Mouse (Mus musculus) embryonic facial prominence, embryonic 11.5 days (tissue): ENCODE data around the gene Camkk1. TPM values are rescaled to one million over a fixed set of nuclear protein-coding genes. Genes with fewer than 3 reads are reported as not detected.

Experiments used
- ATAC-seq: fragments of 200-750 bp; cut with Nextera tagmentation; replicated peaks from 2 replicates; pipeline ENCODE4 v1.8.0; 2017; ENCODE audit warnings: low read depth; ENCODE audit not compliant: insufficient number of reproducible peaks, low FRiP score, low TSS enrichment
- DNase-seq: peaks from one replicate; pipeline ENCODE4 v3.0.0-alpha.2; 2015; ENCODE audit warnings: low spot score
- H3K27ac ChIP-seq: fragments of 300-500 bp; sonication (generic); replicated peaks from 2 replicates; pipeline ENCODE4 v1.5.1; 2014; ENCODE audit warnings: mild to moderate bottlenecking, low read depth, low read length, control low read depth
- H3K27me3 ChIP-seq: fragments of 300-500 bp; sonication (generic); 2 replicates; pipeline ENCODE4 v1.6.1; 2014; ENCODE audit warnings: mild to moderate bottlenecking, low read length, moderate library complexity, mixed read lengths; ENCODE audit not compliant: control insufficient read depth, insufficient read depth
- H3K36me3 ChIP-seq: fragments of 300-500 bp; sonication (generic); replicated peaks from 2 replicates; pipeline ENCODE4 v1.6.1; 2014; ENCODE audit warnings: low read depth, mild to moderate bottlenecking, low read length, moderate library complexity, mixed read lengths; ENCODE audit not compliant: control insufficient read depth, insufficient read depth
- H3K4me1 ChIP-seq: fragments of 300-500 bp; sonication (generic); 2 replicates; pipeline ENCODE4 v1.6.1; 2014; ENCODE audit warnings: low read length, mixed read lengths; ENCODE audit not compliant: control insufficient read depth, insufficient read depth
- H3K4me2 ChIP-seq: fragments of 300-500 bp; sonication (generic); 2 replicates; pipeline ENCODE4 v1.6.1; 2014; ENCODE audit warnings: low read depth, mild to moderate bottlenecking, control low read depth, low read length, moderate library complexity
- H3K4me3 ChIP-seq: fragments of 300-500 bp; sonication (generic); 2 replicates; pipeline ENCODE4 v1.5.1; 2014; ENCODE audit warnings: low read depth, low read length, control low read depth
- H3K9ac ChIP-seq: fragments of 300-500 bp; sonication (generic); replicated peaks from 2 replicates; pipeline ENCODE4 v1.6.1; 2014; ENCODE audit warnings: mild to moderate bottlenecking, control low read depth, low read length
- H3K9me3 ChIP-seq: fragments of 300-500 bp; sonication (generic); replicated peaks from 2 replicates; pipeline ENCODE4 v1.6.1; 2016; ENCODE audit warnings: mild to moderate bottlenecking, low read length, inconsistent platforms, mixed read lengths; ENCODE audit not compliant: control insufficient read depth
- WGBS: fragments of 180-500 bp; shearing (Covaris S2); extraction: QIAGEN DNeasy Blood & Tissue Kit; methylation state at CpG from one replicate; pipeline ENCODE4 v1.1.7; 2014; 5-methylcytosine and 5-hydroxymethylcytosine counted together
- polyA plus RNA-seq: library from polyadenylated mRNA; unstranded; fragments of >200 nt; fragmentation: Nextera tagmentation; extraction: Ambion mirVana; gene quantifications from 2 replicates; pipeline ENCODE4 v1.2.1, GENCODE M21; 2014

The Camkk1 gene
- polyA plus RNA-seq = 3.4 and 4.2 TPM in 2 replicates

DNA sequence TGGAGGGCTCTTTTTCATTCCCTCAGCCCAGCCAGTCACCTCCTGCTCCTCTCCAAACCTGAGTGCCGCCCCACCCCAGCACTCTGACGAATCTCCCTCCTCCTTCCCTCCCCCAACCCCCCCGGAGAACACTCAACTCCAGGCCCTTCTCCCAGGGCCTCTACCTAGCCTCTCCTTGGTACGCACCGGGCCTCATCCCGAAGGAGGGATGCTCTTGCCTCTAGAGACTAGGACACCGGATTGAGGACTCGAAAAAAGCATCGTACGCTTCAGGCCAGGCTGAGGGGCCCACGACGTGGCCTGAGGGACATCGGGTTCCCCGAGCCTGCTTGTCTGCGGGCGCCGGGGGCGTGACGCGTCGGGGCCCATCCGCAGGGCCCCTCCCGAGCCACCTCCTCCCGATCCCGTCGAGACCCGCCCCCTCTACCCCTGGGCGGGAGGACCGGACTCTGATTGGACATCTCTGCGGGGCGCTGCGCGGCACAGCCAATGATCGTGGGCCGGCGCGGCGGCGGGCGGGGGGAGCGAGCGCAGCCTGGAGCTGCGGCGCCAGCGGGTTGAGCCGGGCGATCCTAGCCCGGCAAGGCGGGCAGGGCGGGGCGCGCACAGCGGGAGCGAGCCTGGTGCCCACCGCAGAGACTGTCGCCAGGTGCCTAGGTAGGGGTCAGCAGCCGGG, at the start of gene Camkk1:
Gene Camkk1, plus strand, starts transcription at position 538 of the 676 bp plus-strand sequence.
- H3K9ac ChIP-seq = peak within 1 kb of the TSS; percentile 63
- peak; percentile 94 for DNase-seq
- H3K36me3 ChIP-seq = no peaks in the 10 kb centered on the region
- H3K4me2 ChIP-seq = peak within 1 kb of the TSS; percentile 98
- H3K27ac ChIP-seq = no peak within 1 kb of the TSS
- WGBS = 0% methylated on average over 57 of the region's 57 CpGs
- H3K4me3 ChIP-seq = peak within 1 kb of the TSS; percentile 58
- peak; percentile 94 for ATAC-seq
- no peaks in the 10 kb centered on the region for H3K4me1 ChIP-seq
- H3K9me3 ChIP-seq = no peaks in the 10 kb centered on the region
- H3K27me3 ChIP-seq = peaks cover 14% of the 10 kb centered on the region

- no peak overlapping the region for H3K4me3 ChIP-seq
- ATAC-seq (no peak), DNase-seq (no peak)
- H3K4me2 ChIP-seq = no peak overlapping the region
- no peak overlapping the region for H3K9ac ChIP-seq
- no peaks in the 10 kb centered on the region for H3K4me1 ChIP-seq
- WGBS = 80% methylated on average over 13 of the region's 13 CpGs
- H3K27me3 ChIP-seq = no peaks in the 10 kb centered on the region
- H3K9me3 ChIP-seq = no peaks in the 10 kb centered on the region
- H3K27ac ChIP-seq = no peak overlapping the region
- no peaks in the 10 kb centered on the region for H3K36me3 ChIP-seq
These were observed 43.8 kb upstream of the Camkk1 start for GRCm38 (mm10) chr11:72974995-72975503.

DNA sequence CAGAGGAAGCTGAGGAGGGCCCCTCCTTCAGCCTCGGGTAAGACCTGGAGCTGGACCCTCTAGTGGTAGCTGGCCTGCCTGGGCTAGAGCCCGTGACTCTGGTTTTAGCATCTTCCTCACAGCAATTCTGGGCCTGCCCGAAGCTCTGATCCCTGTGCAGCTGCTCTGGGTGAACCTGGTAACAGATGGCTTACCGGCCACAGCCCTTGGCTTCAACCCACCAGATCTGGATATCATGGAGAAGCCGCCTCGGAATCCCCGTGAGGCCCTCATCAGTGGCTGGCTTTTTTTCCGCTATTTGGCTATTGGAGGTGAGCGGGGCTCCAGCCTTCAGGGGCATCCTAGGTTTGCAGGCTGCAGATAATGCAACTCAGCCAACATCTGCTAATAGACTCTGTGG, 36.3 kb upstream of the Camkk1 start:
- H3K4me3 ChIP-seq = no peak overlapping the region
- H3K27ac ChIP-seq = no peak overlapping the region
- H3K4me1 ChIP-seq = no peaks in the 10 kb centered on the region
- H3K36me3 ChIP-seq = no peaks in the 10 kb centered on the region
- no peak overlapping the region for H3K4me2 ChIP-seq
- no peaks in the 10 kb centered on the region for H3K27me3 ChIP-seq
- 86% methylated on average over 9 of the region's 9 CpGs for WGBS
- DNase-seq (no peak), ATAC-seq (no peak)
- H3K9ac ChIP-seq = no peak overlapping the region
- H3K9me3 ChIP-seq = no peaks in the 10 kb centered on the region

- Histone ChIP-seq H3K9ac (no peak overlapping the region), H3K4me3 (no peak overlapping the region), H3K27me3 (no peaks in the 10 kb centered on the region), H3K27ac (no peak overlapping the region), H3K4me1 (no peaks in the 10 kb centered on the region), H3K4me2 (no peak overlapping the region), H3K36me3 (no peaks in the 10 kb centered on the region), H3K9me3 (no peaks in the 10 kb centered on the region)
- WGBS = 43% methylated on average over 5 of the region's 5 CpGs
- ATAC-seq (no peak), DNase-seq (no peak)
These were observed 35.5 kb upstream of the Camkk1 start for GRCm38 (mm10) chr11:72983283-72983682.

- no peak overlapping the region for H3K9ac ChIP-seq
- H3K36me3 ChIP-seq = no peaks in the 10 kb centered on the region
- no peak overlapping the region for H3K4me3 ChIP-seq
- no peaks in the 10 kb centered on the region for H3K4me1 ChIP-seq
- H3K27ac ChIP-seq = no peak overlapping the region
- ATAC-seq (no peak), DNase-seq (no peak)
- no peak overlapping the region for H3K4me2 ChIP-seq
- H3K27me3 ChIP-seq = no peaks in the 10 kb centered on the region
- H3K9me3 ChIP-seq = no peaks in the 10 kb centered on the region
- 79% methylated on average over 5 of the region's 5 CpGs for WGBS
These were observed 32.1 kb upstream of the Camkk1 start for GRCm38 (mm10) chr11:72986745-72987144.

DNA sequence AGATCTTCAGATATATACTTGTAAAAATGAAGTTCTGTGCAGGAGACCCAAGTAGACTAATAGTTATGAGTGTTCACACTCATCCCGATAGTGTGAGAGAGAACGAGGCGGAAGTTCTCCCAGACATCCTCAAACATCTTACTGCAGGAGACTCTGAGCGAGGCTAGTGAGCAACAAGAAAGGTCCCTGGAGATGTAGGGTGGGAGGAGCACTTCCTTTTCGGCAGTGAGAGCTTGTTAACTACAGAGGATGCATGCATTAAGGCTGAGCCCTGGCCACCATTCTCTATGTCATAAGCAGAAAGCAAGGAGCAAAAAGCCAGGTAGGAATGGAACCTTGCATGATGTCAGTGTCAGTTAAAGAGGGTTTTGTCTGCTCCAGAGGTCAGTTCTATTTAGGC, 31.6 kb upstream of the Camkk1 start:
- Histone ChIP-seq H3K27ac (no peak overlapping the region), H3K9me3 (no peaks in the 10 kb centered on the region), H3K27me3 (no peaks in the 10 kb centered on the region), H3K4me2 (no peak overlapping the region), H3K9ac (no peak overlapping the region), H3K36me3 (no peaks in the 10 kb centered on the region), H3K4me3 (no peak overlapping the region), H3K4me1 (no peaks in the 10 kb centered on the region)
- DNase-seq (no peak), ATAC-seq (no peak)
- WGBS = 62% methylated on average over 5 of the region's 5 CpGs

- Histone ChIP-seq H3K27me3 (no peaks in the 10 kb centered on the region), H3K4me2 (no peak overlapping the region), H3K4me3 (no peak overlapping the region), H3K9me3 (no peaks in the 10 kb centered on the region), H3K4me1 (no peaks in the 10 kb centered on the region), H3K36me3 (no peaks in the 10 kb centered on the region), H3K27ac (no peak overlapping the region), H3K9ac (no peak overlapping the region)
- ATAC-seq = no peak
- 79% methylated on average over 5 of the region's 5 CpGs for WGBS
- no peak for DNase-seq
These were observed 31.0 kb upstream of the Camkk1 start for GRCm38 (mm10) chr11:72987807-72988206.

GRCm38 (mm10) chr11:72989044-72989443, 29.8 kb upstream of the Camkk1 start:
- no peaks in the 10 kb centered on the region for H3K9me3 ChIP-seq

More at GRCm38 (mm10) chr11:72989044-72989443, 29.8 kb upstream of the Camkk1 start:
- Histone ChIP-seq H3K9ac (no peak overlapping the region), H3K27ac (no peak overlapping the region), H3K36me3 (no peaks in the 10 kb centered on the region), H3K4me2 (no peak overlapping the region), H3K4me3 (no peak overlapping the region), H3K4me1 (no peaks in the 10 kb centered on the region), H3K27me3 (no peaks in the 10 kb centered on the region)
- DNase-seq (no peak), ATAC-seq (no peak)
- WGBS = 74% methylated on average over 6 of the region's 6 CpGs
